Mouse (Mus musculus) embryonic stem cell, embryonic (primary cell): Measurements from ENCODE around the gene Vmn1r15.

Experiments
- CTCF ChIA-PET, 4 experiments: fragments of 300-600 bp in 2 of 4; fragments of 350-600 bp in 2 of 4; sonication (Branson Sonifier 250); formaldehyde crosslinking; loops; one replicate each; lab custom pipeline; 2022; ENCODE audit warnings: inconsistent platforms in 2 of 4; lab: Charles Lee
- POLR2A ChIA-PET, 4 experiments: fragments of 300-600 bp in 2 of 4; fragments of 350-600 bp in 2 of 4; sonication (Branson Sonifier 250); formaldehyde crosslinking; loops; one replicate each; lab custom pipeline; 2022; ENCODE audit warnings: antibody characterized with exemption in 4 of 4, inconsistent platforms in 1 of 4; lab: Charles Lee

The Vmn1r15 gene

DNA sequence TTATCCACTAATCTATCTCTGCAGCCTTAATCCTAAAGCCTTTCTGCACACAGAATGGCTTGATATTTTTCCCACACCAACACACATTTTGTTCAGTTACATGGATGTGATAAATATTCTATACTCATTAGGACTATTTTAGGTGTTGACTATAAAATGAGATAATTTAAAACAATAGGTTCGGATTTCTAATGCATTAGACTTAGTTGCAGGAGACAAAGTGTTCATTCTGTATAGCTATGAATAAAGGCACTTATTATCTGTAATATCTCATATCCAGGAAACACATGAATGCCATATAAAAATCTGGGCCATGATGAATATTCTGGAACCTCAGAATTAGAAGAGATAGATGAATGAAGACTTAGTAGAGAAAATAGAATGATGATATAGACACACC is at the start of gene Vmn1r15:
Gene Vmn1r15 (plus strand): TSS at position 301 of the 400 bp plus-strand sequence.
- ChIA-PET CTCF (interaction anchor here in 1 of 4 experiments (0.8 kb wide), 1 partner anchor 807 kb away, joined by 10 read pairs; no protein-coding TSS in a partner anchor), POLR2A (no interaction called here)

DNA sequence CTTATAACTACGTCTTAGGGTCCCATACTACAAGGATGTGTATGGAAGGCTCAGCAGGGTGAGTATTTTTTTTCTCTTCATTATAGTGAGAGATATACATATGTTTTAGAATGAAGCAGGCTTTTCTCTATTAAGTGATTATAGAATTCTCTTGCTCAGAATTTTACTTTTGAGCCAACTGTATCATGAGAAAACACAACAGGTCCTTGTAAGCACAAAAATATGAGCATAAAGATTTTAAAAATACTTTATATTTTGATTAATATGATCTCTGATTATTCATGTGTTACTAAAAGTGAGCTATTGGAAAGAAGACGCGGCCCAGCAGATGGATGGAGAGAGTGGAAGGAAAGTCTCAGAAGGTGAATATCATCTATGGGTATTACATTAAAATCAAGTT is 26.4 kb upstream of the Vmn1r15 start, which contains the start of gene Vmn1r14:
Gene Vmn1r14 (plus strand): TSS at position 301 of the 400 bp plus-strand sequence.
- ChIA-PET POLR2A (no interaction called here), CTCF (no interaction called here)

DNA sequence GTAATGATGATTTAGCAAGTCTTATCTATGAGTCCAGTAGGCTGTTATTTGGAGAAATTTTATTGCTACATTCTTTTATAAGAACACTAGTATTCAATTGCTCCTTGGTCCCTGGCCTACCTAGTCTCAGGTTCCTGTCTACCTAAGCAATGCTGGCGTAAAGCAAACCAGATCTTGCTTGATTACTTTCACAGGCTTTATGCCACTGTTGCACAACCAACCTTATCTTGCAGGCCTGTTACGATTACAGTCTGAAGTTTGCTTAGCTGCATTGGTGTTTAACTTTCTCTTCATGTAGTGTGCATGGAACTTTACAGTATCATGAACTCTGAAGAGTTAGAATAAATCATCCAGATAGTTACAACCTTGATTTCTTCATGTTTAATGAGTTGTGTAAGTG is 3.2 kb downstream of the Vmn1r15 start:
- ChIA-PET CTCF (no interaction called here), POLR2A (no interaction called here)

DNA sequence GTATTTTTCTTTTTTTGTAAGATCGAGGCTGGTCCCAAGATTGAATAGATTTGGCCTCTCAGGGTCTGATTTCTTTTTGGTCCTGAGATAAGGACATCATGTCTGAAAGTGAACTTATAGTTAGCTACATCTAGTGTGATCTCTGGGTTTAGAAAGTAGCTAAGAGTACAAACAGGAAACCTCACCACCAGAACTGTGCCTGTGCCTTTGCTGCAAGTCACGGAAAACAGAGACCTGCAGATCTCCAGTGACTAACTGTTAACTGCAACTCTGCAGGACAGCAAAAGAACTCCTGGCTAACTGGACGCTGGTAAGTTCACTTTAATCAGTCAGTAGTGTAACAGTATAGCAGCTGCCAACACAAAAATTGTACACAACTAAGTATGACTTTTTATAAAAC is 14.1 kb downstream of the Vmn1r15 start:
- ChIA-PET CTCF (no interaction called here), POLR2A (no interaction called here)

DNA sequence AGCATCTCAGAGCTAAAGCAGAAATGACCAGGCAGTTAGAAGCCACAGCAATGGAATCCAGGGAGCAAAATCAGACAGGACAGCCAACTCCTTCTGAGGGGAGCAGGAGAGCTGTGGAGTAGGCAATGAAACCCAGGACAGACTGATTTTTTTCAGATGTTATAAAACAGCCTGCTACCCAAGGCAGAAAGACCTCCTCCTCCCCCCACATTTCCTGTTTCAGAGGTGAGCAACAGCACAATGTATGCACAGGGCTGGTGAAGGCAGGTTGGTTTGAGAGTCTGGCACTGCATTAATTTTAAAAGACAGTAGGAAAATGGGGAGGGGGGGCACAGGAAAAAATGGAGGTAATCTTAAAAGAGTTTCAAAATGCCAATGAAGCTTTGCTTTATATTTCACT is 14.8 kb downstream of the Vmn1r15 start:
- ChIA-PET CTCF (no interaction called here), POLR2A (no interaction called here)

DNA sequence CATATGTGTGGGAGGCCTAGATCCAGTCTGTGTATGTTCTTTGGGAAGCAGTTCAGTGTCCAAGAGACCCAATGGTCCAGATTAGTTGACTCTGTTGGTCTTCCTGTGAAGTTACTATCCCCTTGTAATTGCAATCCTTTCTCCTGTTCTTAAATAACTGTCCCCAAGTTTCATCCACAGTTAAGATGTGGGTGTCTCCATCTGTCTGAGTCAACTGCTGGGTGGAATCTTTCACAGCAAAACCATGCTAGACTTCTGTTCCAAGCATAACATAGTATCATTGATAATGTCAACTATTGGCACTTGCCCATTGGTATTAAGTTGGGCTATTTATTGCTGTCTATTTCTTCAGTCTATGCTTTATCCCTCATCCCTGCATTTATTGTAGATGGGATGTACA is 21.2 kb downstream of the Vmn1r15 start:
- CTCF ChIA-PET = no interaction called here
- POLR2A ChIA-PET = no interaction called here
